Mouse (Mus musculus): ENCODE measurements around the gene Mia2. TPM values are rescaled to one million over a fixed set of nuclear protein-coding genes. Genes with fewer than 3 reads are reported as not detected.

The Mia2 gene
- polyA plus RNA-seq, 1 experiment from 2014 or later: 58.2 TPM

DNA sequence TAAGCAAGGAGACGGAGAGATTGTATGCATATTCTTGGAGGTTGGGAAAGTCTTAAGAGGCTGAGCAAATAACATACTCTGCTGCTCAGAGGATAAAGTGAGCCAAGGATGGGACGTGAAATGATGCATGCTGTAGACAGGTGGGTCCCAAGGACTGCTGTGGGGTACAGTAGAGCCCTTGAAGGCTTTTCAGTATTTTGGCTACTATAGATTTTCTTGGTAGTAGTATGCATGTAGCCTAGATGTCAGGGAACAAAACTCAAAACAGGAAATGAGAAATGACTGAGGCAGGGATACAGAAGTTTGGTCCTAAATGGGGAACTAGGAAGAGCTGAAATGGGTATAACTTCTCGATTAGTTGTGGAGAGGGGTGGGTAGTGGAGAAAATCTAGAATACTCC is 36.9 kb downstream of the Mia2 start:
- H3K9ac ChIP-seq: peak overlapping the region; percentile 10; the same call in 1 of the 2 replicates

DNA sequence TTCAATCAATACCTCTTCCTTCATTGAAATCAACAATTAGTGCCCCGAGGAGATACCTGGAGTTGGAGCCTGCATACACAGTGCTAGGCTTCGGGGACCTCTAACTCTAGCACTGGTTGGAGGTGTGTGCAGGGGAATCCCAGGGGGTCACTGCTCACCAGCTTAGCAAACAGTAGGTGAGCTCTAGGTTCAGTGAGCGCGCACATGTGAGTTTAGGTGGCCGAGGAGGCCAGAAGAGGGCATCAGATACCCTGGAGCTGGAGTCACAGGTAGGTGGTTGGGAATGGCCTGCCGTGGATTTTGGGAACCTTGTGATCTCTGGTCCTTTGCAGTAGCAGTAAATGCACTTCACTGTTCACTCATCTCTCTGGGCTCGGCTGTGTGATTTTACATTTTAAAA is 37.3 kb downstream of the Mia2 start:
- Histone ChIP-seq H3K27me3 (no peaks in the 10 kb centered on the region), H3K36me3 (peaks cover 4% of the 10 kb centered on the region; the same call in 1 of the 2 replicates), H3K9me3 (replicated peaks) (no peaks in the 10 kb centered on the region), H3K4me1 (peaks cover 11% of the 10 kb centered on the region), H3K4me2 (replicated peaks) (peak overlapping the region; percentile 63), H3K4me3 (replicated peaks) (0 out of 2 replicates have a peak overlapping the region, but pooled peaks have one; percentile 7), H3K27ac (replicated peaks) (no peak overlapping the region), H3K9ac (no peak overlapping the region)
- no peak for ATAC-seq (ENCODE audit: insufficient number of reproducible peaks, low FRiP score, low TSS enrichment, low read depth)
- WGBS: 85% methylated on average over 7 of the region's 7 CpGs

More for the DNA sequence above, 36.9 kb downstream of the Mia2 start:
- 37% methylated on average over 3 of the region's 3 CpGs for WGBS
- peak overlapping the region; percentile 63 for H3K4me2 ChIP-seq (replicated peaks)
- peak overlapping the region; percentile 92 for H3K4me3 ChIP-seq (replicated peaks)
- no peak overlapping the region for H3K27ac ChIP-seq (replicated peaks)
- no peaks in the 10 kb centered on the region for H3K9me3 ChIP-seq (replicated peaks)
- peaks cover 4% of the 10 kb centered on the region; the same call in 1 of the 2 replicates for H3K36me3 ChIP-seq
- H3K27me3 ChIP-seq: no peaks in the 10 kb centered on the region
- peaks cover 11% of the 10 kb centered on the region for H3K4me1 ChIP-seq
- no peak for ATAC-seq (ENCODE audit: insufficient number of reproducible peaks, low FRiP score, low TSS enrichment, low read depth)

DNA sequence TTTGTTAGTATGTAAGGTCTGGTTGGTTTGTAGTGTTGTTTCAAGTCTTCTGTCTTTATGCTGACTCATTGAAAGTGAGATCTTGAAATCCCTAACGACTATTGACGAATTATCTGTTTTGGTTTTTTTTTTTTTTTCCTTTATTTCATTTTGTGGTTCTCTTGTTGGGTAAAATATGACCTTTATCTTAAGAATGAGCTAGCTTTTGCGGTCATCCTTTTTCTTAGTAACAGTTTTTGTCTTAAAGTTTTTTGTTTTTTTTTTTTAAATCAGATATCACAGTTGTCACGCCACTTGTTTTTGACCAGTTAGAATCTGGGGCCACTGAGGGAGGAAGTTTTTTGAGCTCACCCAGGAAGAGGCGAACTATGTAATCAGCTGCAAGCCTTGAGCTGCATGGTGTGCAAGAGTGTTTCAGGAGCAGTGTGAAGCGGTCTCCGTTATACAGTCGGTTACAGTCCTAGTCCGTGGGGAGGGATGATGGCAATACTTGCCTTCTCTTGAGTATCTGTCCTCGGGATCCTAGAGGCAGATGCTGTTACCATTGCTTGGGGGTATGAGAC is 37.9 kb downstream of the Mia2 start:
- Histone ChIP-seq H3K27me3 (no peaks in the 10 kb centered on the region), H3K36me3 (peaks cover 7% of the 10 kb centered on the region; the same call in 1 of the 2 replicates), H3K27ac (replicated peaks) (no peak overlapping the region), H3K9ac (no peak overlapping the region), H3K4me2 (replicated peaks) (no peak overlapping the region), H3K4me3 (replicated peaks) (no peak overlapping the region), H3K4me1 (peaks cover 11% of the 10 kb centered on the region), H3K9me3 (replicated peaks) (no peaks in the 10 kb centered on the region)
- ATAC-seq (ENCODE audit: insufficient number of reproducible peaks, low FRiP score, low TSS enrichment, low read depth): no peak
- WGBS: 85% methylated on average over 10 of the region's 10 CpGs

GRCm38 (mm10) chr12:59135096-59135495 is 39.5 kb downstream of the Mia2 start:
- 89% methylated on average over 4 of the region's 4 CpGs for WGBS
- H3K9me3 ChIP-seq (replicated peaks): no peaks in the 10 kb centered on the region

GRCm38 (mm10) chr12:59135533-59136300 is 40.1 kb downstream of the Mia2 start:
- H3K4me1 ChIP-seq: peaks cover 11% of the 10 kb centered on the region
- H3K9ac ChIP-seq: no peak overlapping the region
- no peak overlapping the region for H3K4me3 ChIP-seq (replicated peaks)
- H3K36me3 ChIP-seq: peaks cover 24% of the 10 kb centered on the region
- no peak overlapping the region for H3K27ac ChIP-seq (replicated peaks)
- WGBS: 89% methylated on average over 13 of the region's 13 CpGs
- H3K27me3 ChIP-seq: no peaks in the 10 kb centered on the region
- H3K4me2 ChIP-seq (replicated peaks): no peak overlapping the region
- ATAC-seq (ENCODE audit: insufficient number of reproducible peaks, low FRiP score, low TSS enrichment, low read depth): no peak
- no peaks in the 10 kb centered on the region for H3K9me3 ChIP-seq (replicated peaks)

More at GRCm38 (mm10) chr12:59135096-59135495, 39.5 kb downstream of the Mia2 start:
- no peak for ATAC-seq (ENCODE audit: insufficient number of reproducible peaks, low FRiP score, low TSS enrichment, low read depth)
- no peak overlapping the region for H3K9ac ChIP-seq
- H3K27me3 ChIP-seq: no peaks in the 10 kb centered on the region
- peaks cover 11% of the 10 kb centered on the region for H3K4me1 ChIP-seq
- H3K4me3 ChIP-seq (replicated peaks): no peak overlapping the region
- H3K4me2 ChIP-seq (replicated peaks): no peak overlapping the region
- H3K36me3 ChIP-seq: peaks cover 21% of the 10 kb centered on the region
- H3K27ac ChIP-seq (replicated peaks): no peak overlapping the region

DNA sequence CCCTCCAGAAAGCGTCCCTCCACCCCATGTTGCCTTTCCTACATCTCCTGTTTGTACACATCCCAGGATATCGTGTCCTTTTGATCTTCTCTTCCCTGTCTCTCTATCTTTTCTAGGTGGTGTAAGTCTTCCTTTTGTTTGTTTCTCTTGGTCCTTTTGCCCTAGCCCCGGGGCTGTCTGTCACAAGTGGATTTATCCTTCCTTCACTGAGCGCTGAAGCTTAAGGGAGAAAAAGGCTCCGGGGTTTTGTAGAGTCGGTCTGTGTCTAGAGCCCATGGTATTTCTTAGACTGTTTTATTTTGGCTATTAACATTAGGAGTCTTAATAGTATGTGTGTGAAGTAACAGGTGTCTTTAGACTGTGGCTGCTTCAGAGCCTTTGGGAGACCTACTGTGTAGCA is 41.4 kb downstream of the Mia2 start:
- Histone ChIP-seq H3K4me1 (peaks cover 11% of the 10 kb centered on the region), H3K4me3 (replicated peaks) (no peak overlapping the region), H3K9me3 (replicated peaks) (no peaks in the 10 kb centered on the region), H3K36me3 (peaks cover 35% of the 10 kb centered on the region), H3K27me3 (no peaks in the 10 kb centered on the region), H3K9ac (no peak overlapping the region), H3K4me2 (replicated peaks) (no peak overlapping the region), H3K27ac (replicated peaks) (no peak overlapping the region)
- no peak for ATAC-seq (ENCODE audit: insufficient number of reproducible peaks, low FRiP score, low TSS enrichment, low read depth)
- 76% methylated on average over 6 of the region's 6 CpGs for WGBS

GRCm38 (mm10) chr12:59139372-59139771 is 43.8 kb downstream of the Mia2 start:
- Histone ChIP-seq H3K4me3 (replicated peaks) (no peak overlapping the region), H3K9ac (no peak overlapping the region), H3K9me3 (replicated peaks) (no peaks in the 10 kb centered on the region), H3K4me2 (replicated peaks) (no peak overlapping the region), H3K27ac (replicated peaks) (no peak overlapping the region), H3K4me1 (no peaks in the 10 kb centered on the region), H3K27me3 (no peaks in the 10 kb centered on the region), H3K36me3 (peaks cover 42% of the 10 kb centered on the region)
- 88% methylated on average over 2 of the region's 2 CpGs for WGBS
- no peak for ATAC-seq (ENCODE audit: insufficient number of reproducible peaks, low FRiP score, low TSS enrichment, low read depth)

DNA sequence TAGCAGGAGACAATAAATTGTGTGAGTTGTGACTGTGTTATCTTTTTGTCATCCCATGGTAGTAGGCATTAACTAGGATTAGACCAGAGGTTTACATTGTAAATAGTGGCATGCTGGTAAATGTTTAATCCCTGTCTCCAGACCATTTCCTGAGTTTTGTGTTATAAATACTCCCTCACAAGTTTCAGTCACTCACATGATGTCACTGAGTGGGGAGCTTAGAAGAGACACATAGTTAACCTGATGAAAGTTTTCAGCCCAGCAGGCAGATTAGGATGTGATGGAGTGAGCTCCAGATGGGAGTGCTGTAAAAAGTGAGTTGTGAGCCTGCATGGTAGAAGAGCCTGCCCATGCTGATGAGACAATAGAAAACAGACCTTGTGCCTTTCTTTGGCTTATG is 49.5 kb downstream of the Mia2 start:
- Histone ChIP-seq H3K4me2 (replicated peaks) (no peak overlapping the region), H3K9ac (no peak overlapping the region), H3K4me3 (replicated peaks) (no peak overlapping the region), H3K27me3 (no peaks in the 10 kb centered on the region), H3K4me1 (no peaks in the 10 kb centered on the region), H3K27ac (replicated peaks) (no peak overlapping the region), H3K9me3 (replicated peaks) (no peaks in the 10 kb centered on the region), H3K36me3 (peaks cover 62% of the 10 kb centered on the region)
- no peak for ATAC-seq (ENCODE audit: insufficient number of reproducible peaks, low FRiP score, low TSS enrichment, low read depth)

DNA sequence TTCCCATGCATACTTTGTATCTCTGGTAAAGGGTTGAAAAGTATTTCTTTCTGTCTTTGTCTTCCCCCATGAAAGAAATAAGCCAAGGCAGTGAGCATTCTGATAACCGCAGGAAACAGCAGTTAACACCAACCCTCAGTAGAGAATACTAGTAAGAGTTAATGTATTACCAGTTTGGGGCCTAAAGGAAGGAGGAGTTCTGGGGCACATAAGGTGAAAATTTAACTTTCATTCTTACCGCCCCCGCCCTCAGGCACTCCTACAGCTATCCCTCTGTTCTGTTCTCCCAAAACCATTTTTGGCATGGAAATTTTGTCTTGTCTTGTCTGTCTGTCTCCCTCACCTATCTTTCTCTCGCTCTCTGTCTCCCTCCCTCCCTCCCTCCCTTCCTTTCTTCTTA is 54.1 kb downstream of the Mia2 start:
- ATAC-seq (ENCODE audit: insufficient number of reproducible peaks, low FRiP score, low TSS enrichment, low read depth): no peak
- H3K27me3 ChIP-seq: no peaks in the 10 kb centered on the region
- H3K36me3 ChIP-seq: peaks cover 76% of the 10 kb centered on the region
- no peak overlapping the region for H3K4me3 ChIP-seq (replicated peaks)
- H3K4me1 ChIP-seq: no peaks in the 10 kb centered on the region
- no peak overlapping the region for H3K9ac ChIP-seq
- H3K4me2 ChIP-seq (replicated peaks): no peak overlapping the region
- no peaks in the 10 kb centered on the region for H3K9me3 ChIP-seq (replicated peaks)
- H3K27ac ChIP-seq (replicated peaks): no peak overlapping the region
- 81% methylated on average over 4 of the region's 4 CpGs for WGBS

GRCm38 (mm10) chr12:59161091-59161490 is 65.5 kb downstream of the Mia2 start:
- no peak for ATAC-seq (ENCODE audit: insufficient number of reproducible peaks, low FRiP score, low TSS enrichment, low read depth)

GRCm38 (mm10) chr12:59162797-59163196 is 67.2 kb downstream of the Mia2 start:
- ATAC-seq (ENCODE audit: insufficient number of reproducible peaks, low FRiP score, low TSS enrichment, low read depth): no peak
- H3K36me3 ChIP-seq: peaks cover 73% of the 10 kb centered on the region

More at GRCm38 (mm10) chr12:59161091-59161490, 65.5 kb downstream of the Mia2 start:
- WGBS: 36% methylated on average over 2 of the region's 2 CpGs
- peaks cover 76% of the 10 kb centered on the region for H3K36me3 ChIP-seq
- no peaks in the 10 kb centered on the region for H3K27me3 ChIP-seq
- H3K4me1 ChIP-seq: no peaks in the 10 kb centered on the region
- H3K9me3 ChIP-seq (replicated peaks): no peaks in the 10 kb centered on the region
- H3K4me2 ChIP-seq (replicated peaks): no peak overlapping the region
- H3K9ac ChIP-seq: no peak overlapping the region
- H3K4me3 ChIP-seq (replicated peaks): no peak overlapping the region
- H3K27ac ChIP-seq (replicated peaks): no peak overlapping the region

More at GRCm38 (mm10) chr12:59162797-59163196, 67.2 kb downstream of the Mia2 start:
- no peaks in the 10 kb centered on the region for H3K9me3 ChIP-seq (replicated peaks)
- H3K4me2 ChIP-seq (replicated peaks): no peak overlapping the region
- 93% methylated on average over 2 of the region's 2 CpGs for WGBS
- H3K4me1 ChIP-seq: no peaks in the 10 kb centered on the region
- no peak overlapping the region for H3K4me3 ChIP-seq (replicated peaks)
- no peak overlapping the region for H3K9ac ChIP-seq
- H3K27me3 ChIP-seq: no peaks in the 10 kb centered on the region
- no peak overlapping the region for H3K27ac ChIP-seq (replicated peaks)

All from embryonic facial prominence, embryonic 15.5 days (tissue).